Mouse (Mus musculus) kidney, adult 2 months (tissue): ENCODE results near the gene Cnr2. TPM values are rescaled to one million over a fixed set of nuclear protein-coding genes. Genes with fewer than 3 reads are reported as not detected.

ENCODE experiments used
- DNase-seq: peaks from one replicate; pipeline ENCODE4 v3.0.0; 2021
- H3K27ac ChIP-seq: fragments of 200-500 bp; 2 replicates; pipeline ENCODE4 v1.5.1; 2012; ENCODE audit warnings: low read depth, low read length, control low read depth, inconsistent platforms; ENCODE audit not compliant: insufficient read depth
- H3K27me3 ChIP-seq: fragments of 200-500 bp; replicated peaks from 2 replicates; pipeline ENCODE4 v1.6.1; 2012; ENCODE audit warnings: mild to moderate bottlenecking, moderate library complexity, low read length, inconsistent platforms; ENCODE audit not compliant: control insufficient read depth, insufficient read depth
- H3K36me3 ChIP-seq: fragments of 200-500 bp; 2 replicates; pipeline ENCODE4 v1.6.1; 2012; ENCODE audit warnings: mild to moderate bottlenecking, moderate library complexity, low read length, inconsistent platforms; ENCODE audit not compliant: control insufficient read depth, insufficient read depth
- H3K4me1 ChIP-seq: fragments of 200-500 bp; 2 replicates; pipeline ENCODE4 v1.6.1; 2011; ENCODE audit warnings: low read length; ENCODE audit not compliant: control insufficient read depth, insufficient read depth
- H3K4me3 ChIP-seq: fragments of 200-500 bp; 2 replicates; pipeline ENCODE4 v1.5.1; 2011; ENCODE audit warnings: mild to moderate bottlenecking, low read depth, low read length, control low read depth; ENCODE audit not compliant: insufficient read depth
- CTCF ChIP-seq: fragments of 200-500 bp; conservative IDR thresholded peaks from 2 replicates; pipeline ENCODE4 v1.5.1; 2011; ENCODE audit warnings: low read depth, mild to moderate bottlenecking, control low read depth, low read length, moderate library complexity, mixed read lengths; ENCODE audit not compliant: insufficient read depth, insufficient read length
- POLR2A ChIP-seq: fragments of 200-500 bp; IDR thresholded peaks from one replicate; pipeline ENCODE4 v1.6.1; 2011; ENCODE audit warnings: low read depth, low read length, control low read depth
- WGBS: fragments of 180-500 bp; shearing (Covaris S2); methylation state at CpG from one replicate; pipeline ENCODE4 v1.1.7; 2018; 5-methylcytosine and 5-hydroxymethylcytosine counted together
- polyA plus RNA-seq: library from polyadenylated mRNA; depleted of rRNA; stranded (reverse); fragments of >200 nt; gene quantifications from 2 replicates; pipeline ENCODE4 v1.2.3, GENCODE M21; 2012; rRNA removed

Gene Cnr2
- polyA plus RNA-seq, 1 experiment = 4.1 TPM

DNA sequence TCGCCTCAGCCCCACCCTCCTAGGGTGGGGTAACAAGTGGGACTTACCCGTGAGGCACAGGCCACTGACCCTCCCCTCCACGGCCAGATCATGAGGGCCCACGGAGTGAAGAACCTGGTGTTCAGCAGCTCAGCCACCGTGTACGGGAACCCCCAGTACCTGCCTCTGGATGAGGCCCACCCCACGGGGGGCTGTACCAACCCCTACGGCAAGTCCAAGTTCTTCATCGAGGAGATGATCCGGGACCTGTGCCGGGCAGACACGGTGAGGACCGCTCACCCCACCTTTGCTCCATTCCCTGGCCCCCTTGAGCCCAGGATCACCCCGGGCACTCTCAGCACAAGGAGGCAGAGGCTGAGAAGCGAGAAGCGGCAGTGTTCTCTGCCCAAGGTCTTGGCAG lies 71.1 kb downstream of the Cnr2 start:
- Histone ChIP-seq H3K27ac (no peak overlapping the region), H3K4me3 (no peak overlapping the region), H3K4me1 (peaks cover 8% of the 10 kb centered on the region; the same call in 1 of the 2 replicates), H3K27me3 (no peaks in the 10 kb centered on the region), H3K36me3 (no peaks in the 10 kb centered on the region)
- WGBS = 89% methylated on average over 16 of the region's 16 CpGs
- TF ChIP-seq POLR2A (no peak), CTCF (no peak)
- no peak for DNase-seq

DNA sequence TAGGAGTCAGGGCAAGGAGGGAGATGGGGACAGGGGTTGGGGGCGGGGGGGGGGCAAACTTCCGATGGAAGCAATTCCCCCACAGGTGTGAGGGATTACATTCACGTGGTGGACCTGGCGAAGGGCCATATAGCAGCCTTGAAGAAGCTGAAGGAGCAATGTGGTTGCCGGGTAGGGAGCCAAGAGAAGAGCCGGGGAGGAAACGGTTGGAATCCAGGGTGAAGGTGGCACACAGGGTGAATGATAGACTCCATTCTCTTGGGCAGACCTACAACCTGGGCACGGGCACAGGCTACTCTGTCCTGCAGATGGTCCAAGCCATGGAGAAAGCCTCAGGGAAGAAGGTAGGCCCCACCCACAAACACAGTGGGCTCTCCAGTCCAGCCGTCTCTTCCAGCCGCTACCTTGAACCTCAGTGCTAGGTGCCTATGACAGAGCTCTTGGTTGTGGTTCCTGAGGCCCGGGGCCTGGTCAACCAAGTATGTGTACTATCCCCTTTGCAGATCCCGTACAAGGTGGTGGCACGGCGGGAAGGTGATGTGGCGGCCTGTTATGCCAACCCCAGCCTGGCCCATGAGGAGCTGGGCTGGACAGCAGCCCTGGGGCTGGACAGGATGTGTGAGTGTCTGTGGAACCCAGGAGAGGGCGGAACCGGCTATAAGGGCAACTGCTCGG lies 72.0 kb downstream of the Cnr2 start:
- Histone ChIP-seq H3K4me3 (no peak overlapping the region), H3K4me1 (peaks cover 13% of the 10 kb centered on the region; the same call in 1 of the 2 replicates), H3K27me3 (no peaks in the 10 kb centered on the region), H3K27ac (no peak overlapping the region), H3K36me3 (no peaks in the 10 kb centered on the region)
- DNase-seq = no peak
- WGBS = 88% methylated on average over 18 of the region's 18 CpGs
- no peak for TF ChIP-seq POLR2A
- no peak for TF ChIP-seq CTCF

DNA sequence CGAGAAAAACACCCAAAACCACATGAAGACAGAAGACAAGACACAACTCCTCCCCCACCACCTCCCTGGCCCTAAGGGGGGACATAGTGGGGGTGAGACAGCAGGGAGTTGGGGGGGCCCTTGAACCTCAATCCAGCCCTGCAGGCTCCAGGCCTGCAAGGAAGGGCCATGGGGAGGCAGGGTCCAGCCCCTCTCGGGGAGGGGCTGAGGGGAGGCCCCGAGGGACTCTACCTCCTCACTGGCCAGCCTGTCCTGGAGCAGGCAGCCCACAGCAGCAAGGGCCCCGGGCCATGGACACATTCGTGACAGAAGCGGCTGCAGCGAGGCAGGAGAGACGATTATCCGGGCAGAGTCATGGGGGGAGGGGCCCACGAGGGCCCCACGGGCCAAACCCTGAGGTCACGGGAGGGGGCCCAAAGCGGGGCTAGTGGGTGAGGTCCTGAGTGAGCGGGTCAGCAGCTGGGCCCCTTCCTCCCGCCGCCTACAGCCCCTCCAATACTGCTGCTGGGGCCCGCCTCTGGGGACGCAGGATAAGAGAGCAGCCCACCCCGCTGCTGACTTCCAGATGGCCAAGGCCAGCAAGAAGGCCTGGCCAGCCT lies 73.2 kb downstream of the Cnr2 start:
- DNase-seq = no peak

DNA sequence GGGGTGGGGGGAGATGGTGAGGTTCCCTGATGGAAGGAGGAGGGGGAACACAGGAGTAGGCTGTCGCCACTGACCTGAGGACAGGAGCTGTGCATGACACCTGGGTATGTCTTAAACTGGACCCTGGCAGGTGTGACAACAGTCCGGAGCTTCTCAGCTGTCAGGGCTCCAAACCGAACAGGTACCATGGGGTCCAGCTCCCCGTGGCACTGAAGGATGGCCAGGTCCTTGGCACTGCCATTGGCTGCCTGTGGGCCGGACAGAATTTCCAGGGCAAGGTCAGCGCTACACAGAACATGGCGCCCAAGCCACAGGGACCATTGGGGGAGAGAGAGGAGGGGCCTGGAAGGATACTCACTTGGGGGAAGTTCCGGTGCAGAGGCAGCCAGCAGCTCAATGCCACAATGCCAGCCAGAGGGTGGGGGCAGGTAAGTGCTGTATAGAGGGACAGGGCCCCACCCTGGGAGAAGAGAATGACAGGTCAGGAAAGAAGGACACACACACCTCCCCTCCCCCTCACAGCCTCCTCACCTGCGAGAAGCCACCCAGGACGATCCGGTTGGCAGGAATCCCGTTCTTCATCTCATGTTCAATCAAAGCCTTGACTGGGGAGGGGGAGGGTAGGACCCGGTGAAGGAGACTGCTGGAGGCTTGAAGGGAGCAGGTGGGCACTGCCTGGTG lies 74.0 kb downstream of the Cnr2 start:
- no peak overlapping the region for H3K27ac ChIP-seq
- H3K4me1 ChIP-seq = peaks cover 11% of the 10 kb centered on the region; the same call in 1 of the 2 replicates
- no peak overlapping the region for H3K4me3 ChIP-seq
- H3K27me3 ChIP-seq = no peaks in the 10 kb centered on the region
- no peak for DNase-seq
- no peak for TF ChIP-seq POLR2A
- H3K36me3 ChIP-seq = no peaks in the 10 kb centered on the region
- WGBS = 81% methylated on average over 13 of the region's 13 CpGs

More for the DNA sequence above, 73.2 kb downstream of the Cnr2 start:
- Histone ChIP-seq H3K27ac (no peak overlapping the region), H3K4me3 (no peak overlapping the region), H3K36me3 (no peaks in the 10 kb centered on the region), H3K27me3 (no peaks in the 10 kb centered on the region), H3K4me1 (peaks cover 11% of the 10 kb centered on the region; the same call in 1 of the 2 replicates)
- no peak for TF ChIP-seq CTCF
- TF ChIP-seq POLR2A = no peak
- 78% methylated on average over 19 of the region's 19 CpGs for WGBS

Other genes with a start within 250 kb of the Cnr2 start
- gene Ifnlr1, start 209.1 kb upstream of the Cnr2 start, polyA plus RNA-seq = 2.2 TPM in 2 replicates
- gene Il22ra1, start 167.2 kb upstream of the Cnr2 start, polyA plus RNA-seq = 3.0 and 4.1 TPM in 2 replicates
- gene Myom3, start 135.7 kb upstream of the Cnr2 start, polyA plus RNA-seq = 0.10 and 1.5 TPM in 2 replicates
- gene Srsf10, start 39.6 kb upstream of the Cnr2 start, polyA plus RNA-seq = 43.4 TPM in 2 replicates
- gene Pnrc2, start 21.5 kb upstream of the Cnr2 start, polyA plus RNA-seq = 17.7 and 23.3 TPM in 2 replicates
- 161 and 226 TPM in 2 replicates for gene Fuca1, start 25.3 kb downstream of the Cnr2 start, polyA plus RNA-seq
- 175 and 199 TPM in 2 replicates for gene Hmgcl, start 51.1 kb downstream of the Cnr2 start, polyA plus RNA-seq
- 12.9 and 13.4 TPM in 2 replicates for gene Gale, start 68.3 kb downstream of the Cnr2 start, polyA plus RNA-seq
- gene Lypla2, start 77.2 kb downstream of the Cnr2 start, polyA plus RNA-seq = 90.8 and 100 TPM in 2 replicates
- gene Pithd1, start 91.9 kb downstream of the Cnr2 start, polyA plus RNA-seq = 31.8 and 33.5 TPM in 2 replicates
- 11.0 and 12.9 TPM in 2 replicates for gene Eloa, start 126.4 kb downstream of the Cnr2 start, polyA plus RNA-seq
- gene Rpl11, start 158.0 kb downstream of the Cnr2 start, polyA plus RNA-seq = 232 and 292 TPM in 2 replicates
- 259 and 289 TPM in 2 replicates for gene Id3, start 248.1 kb downstream of the Cnr2 start, polyA plus RNA-seq